11 mouse cellular contexts compared by ENCODE assay signal in genomic region chr15:102471727-102472126, GRCm38 (mm10). TPM values are rescaled to one million over a fixed set of nuclear protein-coding genes. Genes with fewer than 3 reads are reported as not detected.
A peak's percentile ranks its signal among the peaks of the same experiment; 100 is the strongest.
DNase-seq lines count a peak whose midpoint lies in the region; ATAC-seq and TF ChIP-seq lines count a peak whose summit lies in the region.
"Had no signal": no experiment of that assay in that cellular context is flagged by ENCODE, and none has a peak within 500 bp of the region (broad histone marks: within the 10 kb centered on the region; RNA-seq: fewer than 3 reads in every experiment).

No protein-coding gene starts in this region.

- H3K4me3 ChIP-seq in heart, embryonic 15.5 days: peak overlapping the region; percentile 93
- peak overlapping the region; percentile 82; the same call in 1 of the 2 replicates for H3K4me3 ChIP-seq in cortical plate, adult 2 months (ENCODE audit: insufficient read depth, low read length)
- H3K4me3 ChIP-seq in hindbrain, embryonic 15.5 days: peak overlapping the region; percentile 93
- peak overlapping the region; percentile 85 for H3K4me3 ChIP-seq in midbrain, embryonic 13.5 days (replicated peaks)

- peak overlapping the region; percentile 90 for H3K9ac ChIP-seq in heart, embryonic 15.5 days
- H3K9ac ChIP-seq in hindbrain, embryonic 15.5 days: peak overlapping the region; percentile 93
- H3K9ac ChIP-seq in midbrain, embryonic 13.5 days (replicated peaks): peak overlapping the region; percentile 92

- H3K27ac ChIP-seq in heart, embryonic 15.5 days: 0 out of 2 replicates have a peak overlapping the region, but pooled peaks have one; percentile 22
- no peak overlapping the region for H3K27ac ChIP-seq in cortical plate, adult 2 months (ENCODE audit: insufficient read depth, low read length)
- H3K27ac ChIP-seq in hindbrain, embryonic 15.5 days (replicated peaks): no peak overlapping the region
- H3K27ac ChIP-seq in midbrain, embryonic 13.5 days: no peak overlapping the region

- no peak for TF ChIP-seq POLR2A in cortical plate, adult 2 months (IDR thresholded peaks at IDR 0.05; ENCODE audit: extremely low read depth, insufficient read depth, low read length)

- no peak for ATAC-seq in heart, embryonic 15.5 days (replicated peaks; ENCODE audit: insufficient number of reproducible peaks, insufficient read depth, low FRiP score, low read depth)
- ATAC-seq in hindbrain, embryonic 15.5 days (ENCODE audit: low FRiP score, low read depth): no peak
- ATAC-seq in midbrain, embryonic 13.5 days: no peak

- intact Hi-C loops in heart, postnatal 36 days (cut with DNase I): loop anchor here (5.0 kb wide), 1 partner anchor 201 kb away; the partner anchor contains the start of gene Atp5g2
- intact Hi-C loops in left cerebral cortex, postnatal 36 days (cut with DNase I): no loop called here

- no peaks in the 10 kb centered on the region for H3K9me3 ChIP-seq in heart, embryonic 15.5 days (replicated peaks)
- no peaks in the 10 kb centered on the region for H3K9me3 ChIP-seq in hindbrain, embryonic 15.5 days
- H3K9me3 ChIP-seq in midbrain, embryonic 13.5 days: no peaks in the 10 kb centered on the region

- peak overlapping the region; percentile 66 for H3K4me2 ChIP-seq in heart, embryonic 15.5 days
- peak overlapping the region; percentile 70 for H3K4me2 ChIP-seq in hindbrain, embryonic 15.5 days
- peak overlapping the region; percentile 71 for H3K4me2 ChIP-seq in midbrain, embryonic 13.5 days (replicated peaks)

- peaks cover 27% of the 10 kb centered on the region for H3K36me3 ChIP-seq in heart, embryonic 15.5 days
- H3K36me3 ChIP-seq in hindbrain, embryonic 15.5 days: peaks cover 29% of the 10 kb centered on the region
- peaks cover 30% of the 10 kb centered on the region for H3K36me3 ChIP-seq in midbrain, embryonic 13.5 days

- no peak for TF ChIP-seq CTCF in cortical plate, adult 2 months (IDR thresholded peaks at IDR 0.05; ENCODE audit: extremely low read depth, insufficient read depth, low read length)

- DNase-seq in heart, postnatal 36 days: no peak
- no peak for DNase-seq in urinary bladder, adult 2 months (ENCODE audit: low spot score)
- DNase-seq in left cerebral cortex, postnatal 36 days (ENCODE audit: low spot score in 2 of 2): no peak
- DNase-seq in right cerebral cortex, adult 2 months (ENCODE audit: low spot score in 2 of 2): no peak
- DNase-seq: cerebellum, postnatal 25 days had no signal

- no peaks in the 10 kb centered on the region for H3K27me3 ChIP-seq in heart, embryonic 15.5 days
- no peaks in the 10 kb centered on the region for H3K27me3 ChIP-seq in hindbrain, embryonic 15.5 days
- no peaks in the 10 kb centered on the region for H3K27me3 ChIP-seq in midbrain, embryonic 13.5 days

- H3K4me1 ChIP-seq in heart, embryonic 15.5 days (replicated peaks): peaks cover 12% of the 10 kb centered on the region
- H3K4me1 ChIP-seq in cortical plate, adult 2 months (ENCODE audit: control insufficient read depth, insufficient read depth, low read length): peaks cover 3% of the 10 kb centered on the region; the same call in 1 of the 2 replicates
- H3K4me1 ChIP-seq in hindbrain, embryonic 15.5 days (replicated peaks): peaks cover 23% of the 10 kb centered on the region
- H3K4me1 ChIP-seq in midbrain, embryonic 13.5 days (replicated peaks): peaks cover 21% of the 10 kb centered on the region

RNA-seq across cellular contexts. Expression of gene Pcbp2, which starts 1.4 kb away (rescaled TPM):
- polyA plus RNA-seq in heart, embryonic 15.5 days (2015; fragmentation: Nextera tagmentation; extraction: Ambion mirVana): 130 and 139 TPM in 2 replicates
- 100 to 1,000 TPM; 482 to 500 TPM for total RNA-seq in heart, postnatal 36 days (2021)
- 415 and 432 TPM in 2 replicates for polyA plus RNA-seq in cortical plate, adult 2 months (2012; rRNA removed)
- polyA plus RNA-seq in hindbrain, embryonic 15.5 days (2015; fragmentation: Nextera tagmentation; extraction: Ambion mirVana): 124 and 126 TPM in 2 replicates
- polyA plus RNA-seq in midbrain, embryonic 13.5 days (2015; fragmentation: Nextera tagmentation; extraction: Ambion mirVana): 164 and 166 TPM in 2 replicates
- polyA plus RNA-seq in urinary bladder, adult 2 months (2012; rRNA removed): 328 and 432 TPM in 2 replicates
- 100 to 1,000 TPM; 467 to 505 TPM for total RNA-seq in left cerebral cortex, postnatal 36 days (2021)

RNA-seq across cellular contexts. Expression of gene Prr13, which starts 12.9 kb away (rescaled TPM):
- 87.9 and 91.2 TPM in 2 replicates for polyA plus RNA-seq in heart, embryonic 15.5 days (2015; fragmentation: Nextera tagmentation; extraction: Ambion mirVana)
- total RNA-seq in heart, postnatal 36 days (2021): 10 to 100 TPM; 19.4 to 26.1 TPM
- 85.6 and 90.3 TPM in 2 replicates for polyA plus RNA-seq in cortical plate, adult 2 months (2012; rRNA removed)
- polyA plus RNA-seq in hindbrain, embryonic 15.5 days (2015; fragmentation: Nextera tagmentation; extraction: Ambion mirVana): 88.7 and 98.5 TPM in 2 replicates
- 113 and 119 TPM in 2 replicates for polyA plus RNA-seq in midbrain, embryonic 13.5 days (2015; fragmentation: Nextera tagmentation; extraction: Ambion mirVana)
- polyA plus RNA-seq in urinary bladder, adult 2 months (2012; rRNA removed): 145 and 166 TPM in 2 replicates
- total RNA-seq in left cerebral cortex, postnatal 36 days (2021): 10 to 100 TPM; 41.4 to 43.2 TPM

RNA-seq across cellular contexts. Expression of gene Amhr2, which starts 26.6 kb away (rescaled TPM):
- 4.9 and 5.7 TPM in 2 replicates for polyA plus RNA-seq in heart, embryonic 15.5 days (2015; fragmentation: Nextera tagmentation; extraction: Ambion mirVana)
- total RNA-seq in heart, postnatal 36 days (2021): under 1 TPM; 0.16 to 0.78 TPM
- 1.2 and 1.4 TPM in 2 replicates for polyA plus RNA-seq in cortical plate, adult 2 months (2012; rRNA removed)
- 0.21 and 0.52 TPM in 2 replicates for polyA plus RNA-seq in hindbrain, embryonic 15.5 days (2015; fragmentation: Nextera tagmentation; extraction: Ambion mirVana)
- polyA plus RNA-seq in midbrain, embryonic 13.5 days (2015; fragmentation: Nextera tagmentation; extraction: Ambion mirVana): 0.30 and 0.74 TPM in 2 replicates
- polyA plus RNA-seq in urinary bladder, adult 2 months (2012; rRNA removed): 0.53 and 0.62 TPM in 2 replicates
- total RNA-seq in left cerebral cortex, postnatal 36 days (2021): 1 to 10 TPM in 1 of 2 experiments, under 1 TPM in 1; 0.99 to 2.3 TPM

RNA-seq across cellular contexts. Expression of gene Gm10337, which starts 31.8 kb away (rescaled TPM):
- 2.0 and 2.6 TPM in 2 replicates for polyA plus RNA-seq in heart, embryonic 15.5 days (2015; fragmentation: Nextera tagmentation; extraction: Ambion mirVana)
- total RNA-seq in heart, postnatal 36 days (2021): not detected
- not detected in 2 replicates for polyA plus RNA-seq in cortical plate, adult 2 months (2012; rRNA removed)
- 9.5 and 14.8 TPM in 2 replicates for polyA plus RNA-seq in hindbrain, embryonic 15.5 days (2015; fragmentation: Nextera tagmentation; extraction: Ambion mirVana)
- 4.5 and 16.7 TPM in 2 replicates for polyA plus RNA-seq in midbrain, embryonic 13.5 days (2015; fragmentation: Nextera tagmentation; extraction: Ambion mirVana)
- polyA plus RNA-seq in urinary bladder, adult 2 months (2012; rRNA removed): not detected in 2 replicates
- total RNA-seq in left cerebral cortex, postnatal 36 days (2021): not detected
- total RNA-seq: left cerebral cortex, adult 18-20 months had no signal
- polyA plus RNA-seq: small intestine, adult 2 months had no signal

RNA-seq across cellular contexts. Expression of gene Map3k12, which starts 45.1 kb away (rescaled TPM):
- polyA plus RNA-seq in heart, embryonic 15.5 days (2015; fragmentation: Nextera tagmentation; extraction: Ambion mirVana): 9.8 and 13.1 TPM in 2 replicates
- 1 to 10 TPM; 3.5 to 3.6 TPM for total RNA-seq in heart, postnatal 36 days (2021)
- 98.9 and 105 TPM in 2 replicates for polyA plus RNA-seq in cortical plate, adult 2 months (2012; rRNA removed)
- polyA plus RNA-seq in hindbrain, embryonic 15.5 days (2015; fragmentation: Nextera tagmentation; extraction: Ambion mirVana): 55.7 and 58.3 TPM in 2 replicates
- 47.9 and 53.9 TPM in 2 replicates for polyA plus RNA-seq in midbrain, embryonic 13.5 days (2015; fragmentation: Nextera tagmentation; extraction: Ambion mirVana)
- polyA plus RNA-seq in urinary bladder, adult 2 months (2012; rRNA removed): 13.1 and 13.7 TPM in 2 replicates
- 10 to 100 TPM; 96.4 to 98.8 TPM for total RNA-seq in left cerebral cortex, postnatal 36 days (2021)
